Mouse (Mus musculus) urinary bladder, adult 2 months (tissue): ENCODE measurements around the gene Foxo4. TPM values are rescaled to one million over a fixed set of nuclear protein-coding genes. Genes with fewer than 3 reads are reported as not detected.

Source experiments
- DNase-seq: peaks from one replicate; pipeline ENCODE4 v3.0.0; 2022; ENCODE audit warnings: low spot score
- polyA plus RNA-seq: library from polyadenylated mRNA; depleted of rRNA; stranded (reverse); fragments of >200 nt; gene quantifications from 2 replicates; pipeline ENCODE4 v1.2.3, GENCODE M21; 2012; rRNA removed

Foxo4 gene
- 16.9 and 23.3 TPM in 2 replicates for polyA plus RNA-seq

DNA sequence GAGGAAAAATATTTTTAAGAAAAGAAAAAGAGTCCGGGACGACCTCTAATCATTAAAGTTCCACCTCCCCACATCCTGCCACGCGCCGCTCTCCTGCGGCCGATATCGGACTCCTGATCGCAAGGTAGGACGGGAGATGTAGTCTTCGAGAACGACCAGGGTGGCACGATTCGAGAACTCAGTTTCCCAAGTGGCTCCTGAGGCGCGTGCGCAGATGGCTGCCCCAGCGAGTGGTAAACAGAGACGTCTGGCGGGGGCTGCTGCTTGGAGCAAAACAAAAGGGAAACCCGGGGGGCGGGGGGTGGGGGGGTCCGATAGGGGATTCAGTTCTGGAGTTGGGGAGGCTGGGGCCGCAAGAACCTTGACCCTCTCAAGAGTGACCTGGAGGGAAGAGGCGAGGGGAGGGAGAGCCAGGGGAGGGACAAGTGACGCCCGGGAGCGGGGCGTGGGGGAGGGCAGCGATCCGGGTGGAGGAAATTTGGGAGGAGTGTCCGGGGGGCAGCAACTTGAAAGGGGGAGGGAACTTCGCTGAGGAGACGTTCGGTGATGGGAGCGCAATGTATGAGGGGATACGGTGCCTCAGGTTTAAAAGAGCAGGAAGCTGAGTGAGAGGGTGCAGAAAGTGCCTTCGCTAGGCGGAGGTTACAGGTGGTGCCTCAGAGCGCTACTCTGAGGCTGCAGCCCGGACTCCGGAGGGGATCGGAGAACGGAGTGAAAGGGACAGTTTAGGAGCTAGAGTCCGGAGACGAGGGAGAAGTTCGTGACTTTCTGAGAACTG is at the start of gene Foxo4:
Foxo4 (plus strand) TSS at position 577 of the 778 bp plus-strand sequence.
- DNase-seq, result peak; percentile 57

DNA sequence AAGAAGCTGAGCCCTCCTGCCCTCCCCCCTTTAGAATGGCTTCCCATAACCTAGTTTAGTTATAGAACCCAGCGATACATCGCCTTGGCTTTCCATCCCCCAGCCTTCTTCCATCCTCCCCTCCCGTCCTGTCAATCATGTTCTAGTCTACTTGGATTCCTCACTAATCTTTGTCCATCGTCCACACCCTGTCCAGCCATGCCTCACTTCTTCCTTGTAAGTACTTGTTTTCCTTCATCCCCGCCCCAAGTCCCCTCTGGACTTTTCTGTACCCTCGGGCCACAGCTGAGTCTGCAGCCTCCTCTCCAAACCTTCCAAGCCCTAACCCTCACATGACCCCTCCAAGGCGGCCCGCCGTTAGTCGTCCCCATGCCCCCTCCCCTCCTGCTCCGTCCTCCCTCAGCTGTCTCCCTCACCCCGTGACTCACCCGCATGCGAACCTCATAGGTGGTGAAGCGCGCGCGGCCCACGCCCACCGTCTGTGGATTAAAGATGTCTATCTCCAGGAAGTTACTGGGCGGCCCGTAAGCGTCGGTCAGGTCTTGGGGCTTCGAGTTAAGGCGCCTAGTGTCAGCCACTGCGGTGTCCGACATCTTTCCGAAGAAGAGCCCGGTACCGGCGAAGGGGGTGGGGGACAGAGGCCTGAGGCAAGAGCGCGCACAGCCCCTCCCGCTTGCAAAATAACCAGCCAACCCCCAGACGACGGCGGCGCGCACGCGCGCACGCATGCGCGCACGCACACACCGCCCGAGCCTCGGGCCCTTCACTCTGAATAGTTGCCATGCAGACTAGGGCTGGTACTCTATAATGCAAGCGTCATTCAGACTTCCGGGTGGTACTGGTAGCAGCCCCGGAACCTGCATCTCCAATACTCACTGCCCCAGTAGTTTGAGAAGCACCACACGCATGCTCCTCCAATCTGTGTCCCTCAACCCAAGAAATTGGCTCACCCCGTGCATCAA is 32.2 kb upstream of the Foxo4 start, which contains the start of gene Snx12:
Snx12 (minus strand) TSS at position 730 of the 962 bp plus-strand sequence.
- DNase-seq, result peak; percentile 62

DNA sequence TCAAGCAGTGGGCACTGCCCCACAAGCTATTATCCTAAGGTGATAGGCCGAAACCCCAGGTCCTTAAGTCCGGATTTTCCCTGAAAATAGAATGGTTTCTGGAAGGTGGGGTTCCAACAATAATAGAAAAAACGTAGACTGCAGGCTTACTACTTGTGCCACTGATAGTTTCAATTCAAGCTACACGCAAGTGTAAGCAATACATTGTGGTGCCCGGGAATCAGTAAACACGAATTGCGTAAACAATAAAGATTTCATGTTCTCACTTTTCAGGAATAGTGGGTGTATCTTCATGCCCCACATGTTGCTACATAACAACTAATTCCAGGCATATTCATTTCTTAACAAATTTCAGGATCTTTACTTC is 31.5 kb upstream of the Foxo4 start:
- no peak for DNase-seq

DNA sequence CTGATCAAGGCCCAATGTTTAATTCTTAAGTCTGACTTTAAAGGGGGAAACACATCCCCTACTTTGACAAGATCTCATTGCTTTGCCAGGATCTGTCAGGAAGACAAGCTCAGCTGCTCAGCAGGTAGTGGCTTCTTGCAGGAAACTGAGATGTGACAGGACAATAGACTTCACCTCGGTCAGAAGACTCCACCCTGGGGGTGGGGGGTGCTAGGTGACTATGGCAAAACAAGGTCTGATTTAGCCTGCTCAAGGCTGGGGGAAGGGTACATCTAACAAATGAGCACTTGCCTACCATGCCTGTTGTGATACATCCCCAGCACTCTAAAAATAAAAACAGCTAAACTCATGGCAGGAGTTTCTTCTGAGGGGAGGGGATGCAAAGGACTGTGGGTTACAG is 9.3 kb upstream of the Foxo4 start:
- no peak for DNase-seq

DNA sequence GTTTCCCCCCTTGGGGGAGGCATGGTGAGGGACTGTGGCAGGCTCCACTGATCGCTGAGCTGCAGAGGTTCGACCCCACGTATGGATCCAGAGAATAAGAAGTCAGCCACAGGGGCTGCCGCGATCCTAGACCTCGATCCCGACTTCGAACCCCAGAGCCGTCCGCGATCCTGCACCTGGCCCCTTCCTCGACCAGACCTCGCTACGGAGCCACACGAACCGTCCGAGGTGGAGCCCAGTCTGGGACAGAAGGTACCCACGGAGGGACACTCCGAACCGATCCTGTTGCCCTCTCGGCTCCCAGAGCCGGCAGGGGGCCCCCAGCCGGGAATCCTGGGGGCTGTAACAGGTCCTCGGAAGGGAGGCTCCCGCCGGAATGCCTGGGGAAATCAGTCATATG is 412 bp downstream of the Foxo4 start:
- no peak for DNase-seq

DNA sequence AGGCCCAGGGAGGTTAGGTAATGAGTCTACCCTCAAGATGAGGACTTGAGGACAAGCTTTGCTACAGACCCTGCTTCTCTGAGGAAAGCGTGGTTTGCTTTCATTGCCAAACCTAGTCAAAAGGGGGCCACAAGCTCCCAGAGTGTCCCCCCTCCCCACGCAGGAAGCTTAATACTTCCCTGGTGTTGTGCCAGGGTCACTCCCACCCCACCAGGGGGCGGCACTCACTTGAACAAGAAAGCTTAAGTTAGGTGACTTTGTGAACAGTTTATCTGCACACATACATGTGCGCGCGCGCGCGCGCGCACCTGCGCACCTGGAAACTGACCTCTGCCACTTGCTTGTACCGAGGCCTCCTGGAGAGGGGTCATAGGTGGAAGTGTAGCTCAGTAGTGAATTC is 2.3 kb downstream of the Foxo4 start:
- no peak for DNase-seq

DNA sequence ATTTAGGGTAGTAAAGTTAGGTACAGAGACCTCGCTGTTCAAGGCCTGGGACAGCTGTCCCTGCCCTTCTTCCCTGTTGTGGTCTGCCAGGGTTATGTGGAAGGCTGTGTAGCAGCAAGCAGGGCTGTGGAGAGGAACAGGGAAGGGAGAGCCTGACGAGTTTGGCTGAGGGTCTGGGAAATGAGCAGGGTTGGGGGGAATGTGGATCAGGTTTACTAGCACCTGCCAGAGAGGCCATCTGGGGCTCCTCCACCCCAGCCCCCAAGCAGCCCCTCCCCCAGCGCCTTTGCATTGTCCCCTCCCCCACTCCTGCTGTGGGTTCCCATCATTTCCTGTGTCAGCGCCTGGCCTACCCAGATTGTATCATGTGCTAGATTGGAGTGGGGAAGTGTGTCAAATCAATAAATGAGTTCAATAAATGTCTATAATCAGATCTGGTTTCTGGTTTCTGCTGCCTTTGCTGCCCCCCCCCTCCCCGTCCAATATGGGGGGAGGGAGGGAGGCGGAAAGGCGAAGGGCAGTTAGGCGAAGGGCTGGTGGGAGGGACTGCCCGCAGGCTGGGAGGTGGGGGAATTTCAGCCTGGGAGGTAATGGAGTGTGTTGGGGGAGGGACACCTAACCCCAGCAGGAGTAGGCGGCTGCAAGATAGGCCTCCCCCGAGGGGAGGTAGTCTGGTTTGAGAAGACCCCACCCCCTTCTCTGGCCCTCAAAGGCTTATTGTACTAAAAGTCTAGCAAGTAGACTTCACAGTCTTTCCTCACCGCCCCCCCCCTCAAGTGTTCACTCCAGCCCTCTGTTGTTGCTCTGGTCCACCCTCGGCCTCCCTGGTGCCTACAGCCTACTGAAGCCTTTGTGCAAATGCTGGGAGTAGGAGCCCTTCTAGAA is 6.4 kb downstream of the Foxo4 start:
- DNase-seq, result no peak

- DNase-seq, result no peak
These were observed 9.6 kb downstream of the Foxo4 start, which contains the start of gene Gm614 for GRCm38 (mm10) chrX:101263892-101264291. Gene Gm614, minus strand, starts transcription at chrX:101263992.

GRCm38 (mm10) chrX:101266631-101267030 is 12.3 kb downstream of the Foxo4 start:
- no peak for DNase-seq

- DNase-seq, result no peak
These were observed 13.9 kb downstream of the Foxo4 start, which contains the start of gene Il2rg for GRCm38 (mm10) chrX:101268025-101268754. Gene Il2rg, minus strand, starts transcription at chrX:101268255.

GRCm38 (mm10) chrX:101268755-101269124 is 14.4 kb downstream of the Foxo4 start, which contains the start of gene Gm20489:
Gene Gm20489, minus strand, starts transcription at chrX:101269023.
- DNase-seq, result no peak

GRCm38 (mm10) chrX:101273410-101273809 is 19.1 kb downstream of the Foxo4 start:
- DNase-seq, result no peak

GRCm38 (mm10) chrX:101273875-101274738 is 19.8 kb downstream of the Foxo4 start, which contains the start of gene Med12:
Gene Med12, plus strand, starts transcription at chrX:101274030.
- DNase-seq, result peak; percentile 63

GRCm38 (mm10) chrX:101282813-101283212 is 28.5 kb downstream of the Foxo4 start:
- no peak for DNase-seq

- DNase-seq, result no peak
These were observed 31.2 kb downstream of the Foxo4 start for GRCm38 (mm10) chrX:101285534-101285933.

DNA sequence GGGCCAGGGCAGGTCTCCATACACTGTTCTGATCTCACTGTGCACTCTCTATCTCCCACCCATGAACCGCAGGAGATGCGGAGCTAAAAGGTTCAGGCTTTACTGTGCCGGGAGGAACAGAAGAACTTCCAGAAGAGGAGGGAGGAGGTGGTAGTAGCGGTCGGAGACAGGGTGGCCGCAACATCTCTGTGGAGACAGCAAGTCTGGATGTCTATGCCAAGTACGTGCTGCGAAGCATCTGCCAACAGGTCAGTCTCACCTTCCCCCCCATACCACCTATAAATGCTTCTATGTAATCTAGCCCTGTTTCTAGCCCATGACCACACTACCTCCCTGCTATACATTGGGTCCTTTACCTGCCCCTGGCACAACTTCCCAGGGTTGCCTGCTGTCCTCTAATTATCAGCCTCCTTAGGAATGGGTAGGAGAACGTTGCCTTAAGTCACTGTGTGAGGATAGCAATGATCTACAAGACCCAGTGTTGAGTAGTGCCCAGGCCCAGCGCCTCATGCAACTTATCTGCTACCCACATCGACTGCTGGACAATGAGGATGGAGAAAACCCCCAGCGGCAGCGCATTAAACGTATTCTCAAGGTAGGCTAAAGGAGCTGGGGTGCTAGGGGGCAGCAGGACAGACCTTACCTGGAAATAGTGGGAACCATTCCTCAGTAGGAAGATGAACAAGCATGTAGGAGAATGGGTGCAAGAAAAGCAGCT is 31.8 kb downstream of the Foxo4 start:
- no peak for DNase-seq

- no peak for DNase-seq
These were observed 33.2 kb downstream of the Foxo4 start for GRCm38 (mm10) chrX:101287543-101287942.

GRCm38 (mm10) chrX:101288432-101288831 is 34.1 kb downstream of the Foxo4 start:
- DNase-seq, result no peak

- DNase-seq, result no peak
These were observed 34.7 kb downstream of the Foxo4 start for GRCm38 (mm10) chrX:101289037-101289436.
